Mouse (Mus musculus): ENCODE results near the gene Tfdp2. TPM values are rescaled to one million over a fixed set of nuclear protein-coding genes. Genes with fewer than 3 reads are reported as not detected.
"Not testable (repeated sequence)": the region's sequence is repeated elsewhere in the genome, so short reads cannot be mapped to it uniquely, and the experiment has no call there.

Gene Tfdp2
- 45.0 and 45.5 TPM in 2 replicates for polyA plus RNA-seq (2015; fragmentation: Nextera tagmentation; extraction: Ambion mirVana)

DNA sequence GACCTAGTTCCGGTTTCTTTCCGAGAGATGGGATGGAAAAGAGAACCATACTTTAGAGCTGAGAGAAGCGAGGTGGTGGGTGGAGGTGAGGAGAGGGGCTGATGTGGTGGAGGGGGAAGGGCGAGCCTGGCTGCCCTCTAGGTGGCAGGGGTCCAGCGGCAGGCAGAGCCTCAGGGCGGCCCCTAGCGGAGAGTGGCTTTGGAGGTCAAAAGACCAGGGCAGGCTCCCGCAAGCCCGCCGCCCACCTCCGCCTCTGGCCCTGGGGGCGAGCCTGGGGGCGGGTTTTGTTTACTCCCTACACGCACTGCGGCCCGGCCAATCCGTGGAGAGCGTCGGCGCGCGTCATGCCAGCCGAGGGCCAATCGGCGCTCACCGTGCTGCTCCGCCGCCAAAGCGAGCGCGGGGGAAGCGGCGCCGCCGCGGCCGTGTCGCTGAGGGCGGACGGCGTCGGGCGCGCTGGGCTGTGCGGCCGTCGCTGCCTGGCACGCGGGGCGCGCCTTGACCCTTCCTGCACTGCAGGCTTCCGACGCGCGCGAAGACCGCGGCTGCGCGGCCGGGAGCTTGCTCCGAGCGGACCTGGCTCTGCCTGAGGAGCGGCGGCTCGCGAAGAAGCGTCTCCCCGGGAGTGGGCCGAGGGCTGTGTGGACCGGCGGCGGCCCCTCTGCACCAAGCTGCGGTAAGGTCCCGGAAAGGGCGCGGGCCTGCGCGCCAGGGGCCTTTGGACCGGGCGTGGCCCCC, at the start of gene Tfdp2:
Gene Tfdp2, plus strand, starts transcription at position 391 of the 738 bp plus-strand sequence.
- ATAC-seq (ENCODE audit: insufficient number of reproducible peaks, insufficient read depth, low FRiP score, low TSS enrichment, low read depth) = peak; percentile 98
- Histone ChIP-seq H3K4me1 (peaks cover 17% of the 10 kb centered on the region), H3K4me2 (peak within 1 kb of the TSS; percentile 90), H3K9ac (peak within 1 kb of the TSS; percentile 86), H3K36me3 (no peaks in the 10 kb centered on the region), H3K27me3 (no peaks in the 10 kb centered on the region), H3K27ac (peak within 1 kb of the TSS; percentile 91), H3K4me3 (peak within 1 kb of the TSS; percentile 87), H3K9me3 (no peaks in the 10 kb centered on the region)
- under 1% methylated on average over 81 of the region's 81 CpGs for WGBS

DNA sequence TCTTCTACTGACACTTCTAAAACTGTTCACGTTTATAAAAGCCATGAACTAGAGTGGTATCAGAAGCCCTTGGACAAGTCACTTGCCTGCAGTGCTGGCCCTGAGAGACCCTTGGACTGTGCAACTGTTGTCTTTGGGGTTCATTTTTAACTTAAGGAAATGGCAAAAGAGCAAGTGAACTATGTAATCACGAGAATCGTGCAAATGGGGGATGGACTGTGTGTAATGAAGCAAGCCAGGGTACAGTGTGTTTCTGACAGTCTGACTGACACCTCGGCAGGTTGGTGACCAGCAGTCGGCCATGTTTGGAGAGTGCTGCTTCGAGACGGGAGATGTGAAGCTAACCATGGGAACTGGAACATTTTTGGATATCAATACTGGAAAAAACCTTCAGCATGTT, 43.3 kb upstream of the Tfdp2 start:
- no peaks in the 10 kb centered on the region for H3K4me1 ChIP-seq
- 92% methylated on average over 7 of the region's 7 CpGs for WGBS
- no peak overlapping the region for H3K4me2 ChIP-seq
- H3K36me3 ChIP-seq = peaks cover 29% of the 10 kb centered on the region
- H3K27ac ChIP-seq = no peak overlapping the region
- no peak overlapping the region for H3K4me3 ChIP-seq
- H3K27me3 ChIP-seq = no peaks in the 10 kb centered on the region
- ATAC-seq (ENCODE audit: insufficient number of reproducible peaks, insufficient read depth, low FRiP score, low TSS enrichment, low read depth) = no peak
- H3K9me3 ChIP-seq = no peaks in the 10 kb centered on the region
- H3K9ac ChIP-seq = no peak overlapping the region

DNA sequence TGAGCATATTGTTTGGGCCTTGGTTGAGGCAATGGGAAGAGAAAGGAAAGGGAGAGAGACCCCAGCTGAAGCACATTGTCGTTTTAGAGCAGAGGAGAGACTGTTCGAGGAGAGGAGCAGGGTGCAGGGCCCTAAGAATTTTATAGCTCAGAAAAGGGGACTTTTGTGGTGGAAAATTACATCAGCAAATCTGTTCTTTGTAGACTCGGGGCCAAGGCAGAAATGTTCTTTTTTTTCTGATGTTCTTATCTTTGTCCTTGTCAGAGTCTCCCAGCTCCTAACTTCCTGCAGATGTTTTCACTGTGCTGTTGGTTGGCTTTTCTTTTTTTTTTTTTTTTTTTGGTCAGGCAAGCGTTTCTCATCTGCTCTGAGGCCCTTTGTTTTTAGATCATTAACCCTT, 37.6 kb upstream of the Tfdp2 start:
- ATAC-seq (ENCODE audit: insufficient number of reproducible peaks, insufficient read depth, low FRiP score, low TSS enrichment, low read depth) = no peak
- no peak overlapping the region for H3K9ac ChIP-seq
- no peaks in the 10 kb centered on the region for H3K4me1 ChIP-seq
- peaks cover 33% of the 10 kb centered on the region for H3K36me3 ChIP-seq
- no peak overlapping the region for H3K4me2 ChIP-seq
- H3K9me3 ChIP-seq = no peaks in the 10 kb centered on the region
- peak overlapping the region; percentile 16; the same call in 1 of the 2 replicates for H3K27ac ChIP-seq
- H3K27me3 ChIP-seq = no peaks in the 10 kb centered on the region
- 25% methylated on average over 4 of the region's 4 CpGs for WGBS
- H3K4me3 ChIP-seq = no peak overlapping the region

DNA sequence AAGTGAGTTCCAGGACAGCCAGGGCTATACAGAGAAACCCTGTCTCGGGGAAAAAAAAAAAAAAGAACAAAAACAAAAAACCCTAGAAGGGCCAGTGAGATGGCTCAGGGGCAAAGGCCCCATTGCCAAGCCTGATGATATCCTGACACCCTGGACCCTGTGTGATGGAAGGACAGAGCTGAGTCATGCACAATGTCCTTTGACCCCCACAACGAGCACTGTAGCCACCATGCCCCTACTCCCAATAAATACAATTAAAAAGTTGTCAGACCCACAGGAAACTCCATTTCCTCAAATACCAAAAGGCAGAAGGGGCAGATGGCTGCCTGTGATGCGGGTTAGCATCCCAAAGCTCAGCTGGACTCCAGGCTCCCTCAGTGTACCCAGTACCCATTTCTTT, 37.0 kb upstream of the Tfdp2 start:
- 65% methylated on average over 3 of the region's 3 CpGs for WGBS
- no peak overlapping the region for H3K27ac ChIP-seq

DNA sequence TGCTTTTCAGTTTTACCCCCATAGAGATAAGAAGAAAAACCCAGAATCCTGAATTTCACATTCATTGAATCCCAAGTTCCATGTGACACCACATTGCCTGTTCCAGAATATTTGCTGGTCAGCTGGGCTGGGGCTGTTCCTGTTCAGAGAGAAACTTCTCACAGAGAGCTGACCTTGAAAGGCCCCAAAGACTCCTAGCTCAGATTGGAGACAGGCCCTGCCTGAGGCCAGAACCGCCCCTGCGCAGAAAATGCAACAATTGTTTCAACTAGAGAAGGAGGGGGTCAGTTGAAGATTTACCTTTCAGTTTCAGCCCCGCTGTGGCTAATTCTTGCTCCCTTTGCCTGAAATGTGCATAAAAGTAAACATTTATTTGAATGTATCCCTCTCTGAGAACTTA, 35.3 kb upstream of the Tfdp2 start:
- H3K9ac ChIP-seq = no peak overlapping the region
- H3K36me3 ChIP-seq = peaks cover 17% of the 10 kb centered on the region; the same call in 1 of the 2 replicates
- H3K4me1 ChIP-seq = no peaks in the 10 kb centered on the region
- no peaks in the 10 kb centered on the region for H3K27me3 ChIP-seq
- H3K4me3 ChIP-seq = no peak overlapping the region
- no peak overlapping the region for H3K4me2 ChIP-seq
- ATAC-seq (ENCODE audit: insufficient number of reproducible peaks, insufficient read depth, low FRiP score, low TSS enrichment, low read depth) = no peak
- 21% methylated on average over 3 of the region's 3 CpGs for WGBS
- H3K27ac ChIP-seq = no peak overlapping the region
- no peaks in the 10 kb centered on the region for H3K9me3 ChIP-seq

More for the DNA sequence above, 37.0 kb upstream of the Tfdp2 start:
- Histone ChIP-seq H3K4me2 (no peak overlapping the region), H3K9me3 (no peaks in the 10 kb centered on the region), H3K9ac (no peak overlapping the region), H3K36me3 (peaks cover 29% of the 10 kb centered on the region), H3K27me3 (no peaks in the 10 kb centered on the region), H3K4me3 (no peak overlapping the region), H3K4me1 (no peaks in the 10 kb centered on the region)
- no peak for ATAC-seq (ENCODE audit: insufficient number of reproducible peaks, insufficient read depth, low FRiP score, low TSS enrichment, low read depth)

DNA sequence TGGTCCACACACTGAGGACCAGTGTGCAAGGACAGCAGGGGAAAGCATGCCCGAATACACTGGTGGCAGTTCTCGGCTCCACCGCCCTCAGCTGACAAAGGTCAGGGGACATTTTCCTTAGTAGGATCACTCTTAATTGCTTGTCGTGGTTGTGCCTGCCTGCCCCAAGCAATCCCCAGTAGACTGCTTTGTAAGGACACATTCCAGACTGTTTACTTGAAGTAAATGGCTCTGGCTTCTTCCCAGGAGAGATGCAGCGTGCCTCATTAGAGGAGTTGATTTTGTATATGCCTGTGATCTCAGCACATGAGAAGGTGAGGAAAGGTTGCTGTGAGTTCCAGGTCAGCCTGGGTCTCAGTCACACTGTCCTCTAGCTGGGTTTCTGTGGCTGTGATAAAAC, 33.7 kb upstream of the Tfdp2 start:
- WGBS = 41% methylated on average over 5 of the region's 5 CpGs
- no peak for ATAC-seq (ENCODE audit: insufficient number of reproducible peaks, insufficient read depth, low FRiP score, low TSS enrichment, low read depth)
- no peaks in the 10 kb centered on the region for H3K9me3 ChIP-seq
- H3K27me3 ChIP-seq = no peaks in the 10 kb centered on the region
- H3K36me3 ChIP-seq = peaks cover 14% of the 10 kb centered on the region; the same call in 1 of the 2 replicates
- no peak overlapping the region for H3K4me3 ChIP-seq
- no peak overlapping the region for H3K27ac ChIP-seq
- no peak overlapping the region for H3K9ac ChIP-seq
- H3K4me2 ChIP-seq = no peak overlapping the region
- no peaks in the 10 kb centered on the region for H3K4me1 ChIP-seq

DNA sequence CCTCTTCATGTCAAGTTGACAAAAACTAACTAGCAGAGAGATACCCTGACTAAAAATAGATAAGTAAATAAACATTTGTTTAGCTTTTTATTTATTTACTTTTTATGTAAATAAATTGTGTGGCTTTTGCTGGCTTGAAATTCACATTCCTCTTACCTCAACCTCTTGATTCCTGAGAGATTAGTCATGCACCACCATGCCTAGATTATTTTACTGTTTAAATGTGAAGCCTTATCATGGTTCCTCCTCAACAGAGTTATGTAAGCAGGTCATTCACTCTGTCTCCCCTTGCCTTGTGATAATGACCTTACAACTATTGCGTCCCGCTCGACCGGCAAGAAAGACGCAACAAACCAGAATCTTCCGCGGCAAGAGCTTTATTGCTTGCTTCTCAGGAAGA, 32.6 kb upstream of the Tfdp2 start:
- no peak for ATAC-seq (ENCODE audit: insufficient number of reproducible peaks, insufficient read depth, low FRiP score, low TSS enrichment, low read depth)
- no peaks in the 10 kb centered on the region for H3K9me3 ChIP-seq
- no peak overlapping the region for H3K4me2 ChIP-seq
- H3K4me3 ChIP-seq = no peak overlapping the region
- peaks cover 14% of the 10 kb centered on the region; the same call in 1 of the 2 replicates for H3K36me3 ChIP-seq
- WGBS = 96% methylated on average over 7 of the region's 7 CpGs
- no peak overlapping the region for H3K27ac ChIP-seq
- no peak overlapping the region for H3K9ac ChIP-seq
- H3K4me1 ChIP-seq = no peaks in the 10 kb centered on the region
- no peaks in the 10 kb centered on the region for H3K27me3 ChIP-seq

DNA sequence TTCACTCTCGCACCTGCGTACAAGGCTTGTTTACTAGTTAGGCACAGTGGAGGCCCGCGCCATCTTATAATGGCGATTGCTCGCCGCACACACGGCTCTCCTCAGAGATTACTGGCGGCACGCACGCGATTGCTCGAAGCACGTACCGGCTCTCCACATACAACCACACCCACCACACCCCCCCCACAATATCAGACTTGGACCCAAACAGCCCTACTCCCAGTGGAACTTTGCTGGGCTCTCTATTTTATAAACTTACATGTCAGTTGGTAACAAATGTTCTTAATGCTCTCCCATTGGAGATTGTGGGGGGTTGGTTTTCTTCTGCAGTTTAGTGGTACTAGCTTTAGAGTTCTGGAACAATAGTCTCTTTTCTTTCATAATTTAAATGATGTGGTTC, 32.1 kb upstream of the Tfdp2 start:
- not testable (repeated sequence) for ATAC-seq (ENCODE audit: insufficient number of reproducible peaks, insufficient read depth, low FRiP score, low TSS enrichment, low read depth); H3K4me2 ChIP-seq; H3K9ac ChIP-seq; H3K9me3 ChIP-seq; H3K4me1 ChIP-seq; H3K27ac ChIP-seq; H3K27me3 ChIP-seq; H3K4me3 ChIP-seq
- 98% methylated on average over 15 of the region's 15 CpGs for WGBS
- peaks cover 14% of the 10 kb centered on the region; the same call in 1 of the 2 replicates for H3K36me3 ChIP-seq

DNA sequence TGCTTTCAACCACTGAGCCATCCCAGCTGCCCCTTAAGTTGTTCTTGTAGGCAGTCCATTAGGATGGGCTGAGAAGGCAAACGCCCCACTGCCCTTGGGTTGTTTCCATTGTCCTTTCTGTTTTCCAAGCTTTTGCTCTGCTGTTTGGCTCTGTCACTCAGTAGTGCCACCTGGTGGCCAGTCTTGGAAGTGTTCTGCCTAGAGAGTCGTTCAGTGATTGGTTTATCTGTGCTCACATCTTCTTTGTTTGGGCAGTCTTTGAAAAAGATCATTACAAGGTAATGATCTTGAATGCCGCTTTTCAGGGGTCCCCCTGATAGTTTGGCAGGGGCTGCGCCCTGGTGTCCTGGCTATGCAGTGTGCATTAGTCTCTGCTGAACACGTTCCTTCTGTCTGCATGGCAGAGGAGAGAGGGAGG, 28.9 kb upstream of the Tfdp2 start:
- WGBS = 23% methylated on average over 5 of the region's 5 CpGs
- ATAC-seq (ENCODE audit: insufficient number of reproducible peaks, insufficient read depth, low FRiP score, low TSS enrichment, low read depth) = no peak

DNA sequence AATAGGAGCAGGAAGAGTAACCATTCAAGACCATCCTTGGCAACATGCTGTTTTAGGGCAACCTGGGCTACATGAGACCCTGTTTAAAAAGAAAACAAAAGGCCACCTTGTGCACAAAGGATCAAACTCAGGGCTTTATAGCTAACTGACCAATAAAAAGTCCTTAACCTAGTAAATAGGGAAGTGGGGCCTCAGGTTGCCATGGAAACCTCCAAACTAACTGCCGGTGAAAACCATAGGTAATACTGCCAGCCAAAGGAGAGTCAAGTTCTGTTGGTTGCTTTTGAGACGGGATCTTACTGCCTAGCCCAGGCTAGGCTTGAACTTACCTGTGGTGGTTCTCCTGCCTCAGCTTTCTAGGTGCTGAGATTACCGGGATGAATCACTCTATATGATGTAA, 25.5 kb upstream of the Tfdp2 start:
- Histone ChIP-seq H3K36me3 (0 out of 2 replicates have a peak, but pooled peaks cover 9% of the 10 kb centered on the region), H3K4me3 (no peak overlapping the region), H3K9ac (no peak overlapping the region), H3K27ac (no peak overlapping the region), H3K4me1 (no peaks in the 10 kb centered on the region), H3K4me2 (no peak overlapping the region), H3K9me3 (0 out of 2 replicates have a peak, but pooled peaks cover 3% of the 10 kb centered on the region), H3K27me3 (no peaks in the 10 kb centered on the region)
- WGBS = 78% methylated on average over 3 of the region's 3 CpGs
- no peak for ATAC-seq (ENCODE audit: insufficient number of reproducible peaks, insufficient read depth, low FRiP score, low TSS enrichment, low read depth)

More for the DNA sequence above, 28.9 kb upstream of the Tfdp2 start:
- Histone ChIP-seq H3K4me3 (no peak overlapping the region), H3K9me3 (no peaks in the 10 kb centered on the region), H3K4me1 (no peaks in the 10 kb centered on the region), H3K4me2 (no peak overlapping the region), H3K27ac (no peak overlapping the region), H3K9ac (no peak overlapping the region), H3K36me3 (peaks cover 13% of the 10 kb centered on the region; the same call in 1 of the 2 replicates), H3K27me3 (no peaks in the 10 kb centered on the region)

DNA sequence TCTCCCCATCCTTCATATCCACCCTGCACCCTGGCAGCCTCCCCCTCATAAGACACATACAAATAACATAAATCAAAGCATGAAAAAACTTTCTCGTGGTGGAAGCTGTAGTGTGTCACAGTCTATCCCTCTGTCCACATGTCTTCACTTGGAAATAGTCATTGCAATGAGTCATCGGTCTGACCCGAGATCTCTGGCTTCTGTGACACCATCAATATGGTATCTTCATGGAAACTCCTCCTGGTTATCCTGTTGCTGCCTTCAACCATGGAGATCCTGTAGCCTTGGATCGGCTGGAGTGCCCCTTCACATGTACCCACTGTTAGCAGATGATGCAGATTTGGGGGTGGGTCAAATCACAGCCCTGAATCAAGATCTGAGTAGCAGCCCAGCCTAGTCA, 11.2 kb upstream of the Tfdp2 start:
- H3K27me3 ChIP-seq = no peaks in the 10 kb centered on the region
- no peak overlapping the region for H3K9ac ChIP-seq
- 88% methylated on average over 4 of the region's 4 CpGs for WGBS
- H3K4me3 ChIP-seq = no peak overlapping the region
- no peaks in the 10 kb centered on the region for H3K4me1 ChIP-seq
- H3K36me3 ChIP-seq = peaks cover 8% of the 10 kb centered on the region; the same call in 1 of the 2 replicates
- no peak overlapping the region for H3K27ac ChIP-seq
- H3K9me3 ChIP-seq = no peaks in the 10 kb centered on the region
- no peak for ATAC-seq (ENCODE audit: insufficient number of reproducible peaks, insufficient read depth, low FRiP score, low TSS enrichment, low read depth)
- H3K4me2 ChIP-seq = no peak overlapping the region

DNA sequence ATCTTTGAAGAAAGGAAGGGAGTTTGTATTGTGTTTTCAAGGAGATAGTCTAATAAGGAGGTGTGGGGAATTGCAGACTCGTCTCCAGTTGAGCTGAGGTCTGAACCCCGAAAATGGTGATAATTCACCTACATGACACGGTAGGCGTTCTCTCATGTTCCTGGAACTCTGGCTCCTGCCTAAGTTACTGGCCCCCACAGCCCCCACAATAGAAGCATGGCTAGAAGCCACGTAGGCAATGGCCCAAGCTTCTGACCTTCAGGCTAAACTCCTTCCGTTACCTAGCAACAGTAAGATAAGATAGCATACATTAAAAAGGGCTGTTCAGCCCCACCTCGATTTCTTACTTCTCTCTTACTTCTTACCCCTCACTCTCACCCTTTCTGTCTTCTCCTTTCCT, 9.4 kb upstream of the Tfdp2 start:
- H3K4me3 ChIP-seq = no peak overlapping the region
- no peaks in the 10 kb centered on the region for H3K9me3 ChIP-seq
- no peak overlapping the region for H3K27ac ChIP-seq
- ATAC-seq (ENCODE audit: insufficient number of reproducible peaks, insufficient read depth, low FRiP score, low TSS enrichment, low read depth) = no peak
- peaks cover 8% of the 10 kb centered on the region; the same call in 1 of the 2 replicates for H3K36me3 ChIP-seq
- H3K27me3 ChIP-seq = no peaks in the 10 kb centered on the region
- WGBS = 79% methylated on average over 7 of the region's 7 CpGs
- no peaks in the 10 kb centered on the region for H3K4me1 ChIP-seq
- no peak overlapping the region for H3K9ac ChIP-seq
- no peak overlapping the region for H3K4me2 ChIP-seq

Measured in embryonic facial prominence, embryonic 13.5 days (tissue).